Mouse (Mus musculus) frontal cortex, postnatal 25 days (tissue): ENCODE measurements at regions not wholly inside any gene's neighbourhood (a gene's known extent, or its start where the extent isn't known, plus 50 kb on each side); places are given as distances from the start of the nearest gene placed in this dataset.

Source experiments
- DNase-seq, 2 experiments: peaks; one replicate each; pipeline ENCODE4 v3.0.0; 2022; ENCODE audit warnings: low spot score in 2 of 2

DNA sequence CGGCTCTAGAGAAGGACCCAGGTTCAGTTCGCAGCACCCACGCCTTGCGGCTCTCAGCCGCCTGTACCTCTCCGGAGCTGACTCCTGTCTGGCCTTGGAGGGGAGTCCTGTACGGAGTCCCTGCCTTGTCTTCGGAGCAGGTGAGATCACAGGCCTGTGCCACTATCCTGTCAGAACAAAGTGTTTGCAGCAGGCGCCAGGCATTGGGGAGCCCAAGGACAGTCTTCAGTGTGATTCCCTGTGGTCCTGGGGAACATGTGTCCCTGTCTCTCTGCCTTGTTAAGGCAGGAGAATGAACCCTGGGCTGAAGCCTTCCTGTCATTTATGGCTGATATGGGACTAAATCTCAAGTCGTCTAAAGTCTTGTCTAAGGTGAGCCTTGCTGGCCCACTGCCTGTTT, 176.5 kb downstream of the Vrk1 start:
- DNase-seq, result no peak

DNA sequence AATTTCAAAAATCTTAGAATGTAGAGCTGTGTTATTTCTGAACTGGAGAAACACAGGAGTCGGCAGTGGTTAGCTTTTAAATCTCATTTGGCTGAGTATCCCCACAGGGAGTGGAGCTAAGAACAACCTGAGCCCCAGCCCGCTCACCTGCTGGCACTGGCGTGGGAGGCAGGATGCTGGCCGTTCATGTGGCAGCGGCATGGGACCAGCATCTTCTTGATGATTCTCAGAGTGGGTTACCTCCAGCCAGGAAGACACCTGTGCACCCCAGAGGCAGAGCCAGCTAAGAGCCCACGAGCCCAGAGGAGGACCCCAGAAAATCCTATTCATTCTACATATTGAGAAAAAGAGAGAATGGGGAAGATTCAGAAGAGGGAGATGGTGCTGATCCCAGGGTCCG, 181.7 kb downstream of the Vrk1 start:
- DNase-seq, result no peak

DNA sequence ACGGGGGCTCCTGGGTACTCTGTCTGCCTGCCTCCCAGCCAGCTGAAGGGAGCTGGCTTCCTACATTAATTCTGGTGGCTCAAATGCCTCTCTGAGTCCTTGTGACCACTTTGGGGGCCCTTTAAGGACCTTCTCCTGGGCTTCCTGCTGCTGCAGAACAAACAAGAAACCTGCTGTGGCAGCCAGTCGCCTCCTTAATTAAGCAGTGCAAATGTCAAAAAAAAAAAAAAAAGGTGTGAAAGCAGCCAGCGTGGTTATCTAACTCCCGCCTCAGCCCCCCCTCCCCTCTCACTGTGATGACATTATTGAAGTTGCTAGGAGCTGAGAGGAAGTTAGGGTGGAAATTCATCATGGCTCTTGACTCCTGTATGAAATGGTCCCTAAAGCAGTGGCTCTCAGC, 189.3 kb downstream of the Vrk1 start:
- DNase-seq, result no peak

DNA sequence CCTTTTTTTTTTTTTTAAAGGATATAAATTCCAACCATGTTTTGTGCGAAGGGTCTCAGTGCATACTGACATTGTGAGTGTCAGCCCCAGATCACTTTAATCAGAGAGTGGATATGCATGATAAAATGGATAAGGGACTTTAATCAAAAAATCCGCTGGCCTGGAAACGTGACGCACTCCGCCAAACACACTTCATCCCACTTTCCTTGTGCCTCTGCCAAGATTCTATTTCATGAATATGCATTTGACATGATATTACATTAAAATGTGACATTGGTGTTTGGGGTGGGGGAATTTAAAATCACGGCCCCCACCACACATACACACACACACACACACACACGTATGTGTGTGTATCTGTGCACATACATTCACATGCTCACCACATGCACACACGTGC, 193.5 kb downstream of the Vrk1 start:
- no peak for DNase-seq

DNA sequence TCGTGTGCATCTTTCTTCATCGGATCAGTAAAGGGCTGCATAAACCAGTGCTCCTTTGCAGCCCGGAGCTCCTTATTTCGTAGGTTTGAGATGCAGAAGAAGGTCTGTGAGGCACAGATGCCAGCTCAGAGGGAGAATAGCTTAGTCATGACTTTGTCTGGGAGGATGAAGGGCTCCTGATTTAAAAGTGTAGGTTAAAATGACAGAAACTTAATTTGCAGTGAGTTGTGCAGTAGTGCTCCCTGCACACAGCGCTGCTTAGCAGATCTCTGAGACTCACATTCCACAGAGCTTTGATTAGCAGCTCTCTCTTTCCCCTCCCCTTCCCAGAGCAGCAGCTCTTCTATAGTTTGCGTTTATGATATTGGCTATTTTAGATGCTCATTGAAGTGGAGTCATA, 200.9 kb downstream of the Vrk1 start:
- no peak for DNase-seq

DNA sequence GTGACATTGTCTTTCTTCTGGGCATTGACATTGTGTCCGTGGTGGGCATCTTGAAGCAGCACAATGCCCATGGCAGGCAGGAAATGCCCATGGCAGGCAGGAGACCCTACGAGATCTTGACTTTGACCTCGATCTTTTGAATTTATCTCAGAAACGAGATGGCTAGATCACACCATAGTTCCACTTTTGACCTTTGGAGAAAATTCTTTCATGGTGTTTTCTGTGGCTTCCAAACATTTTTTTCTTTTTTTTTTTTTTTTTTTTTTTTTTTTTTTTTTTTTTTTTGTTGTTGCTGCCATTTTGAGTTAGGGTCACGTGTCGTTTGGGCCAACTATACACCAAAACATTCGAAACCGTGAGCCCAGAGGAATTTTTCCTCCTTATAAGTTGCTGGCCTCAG, 201.5 kb downstream of the Vrk1 start:
- DNase-seq, result no peak

DNA sequence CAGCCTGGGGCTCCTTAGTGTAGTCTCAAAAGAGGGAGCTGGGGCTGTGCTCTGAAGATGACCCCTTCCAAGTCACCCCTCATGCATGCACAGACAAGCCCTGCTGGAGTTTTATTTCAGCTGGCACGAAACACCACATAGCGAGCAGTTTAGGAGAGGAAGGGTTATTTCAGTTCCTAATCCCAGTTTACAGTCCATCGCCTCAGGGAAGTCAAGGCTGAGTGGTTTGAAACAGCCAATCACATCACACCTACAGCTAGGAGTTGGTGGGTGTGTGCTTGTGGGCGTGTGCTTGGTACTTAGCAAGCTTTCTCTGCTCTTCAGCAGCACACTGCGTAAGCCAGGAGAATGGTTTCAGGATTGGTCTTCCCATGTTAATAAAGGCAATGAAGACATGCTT, 202.4 kb downstream of the Vrk1 start:
- no peak for DNase-seq

DNA sequence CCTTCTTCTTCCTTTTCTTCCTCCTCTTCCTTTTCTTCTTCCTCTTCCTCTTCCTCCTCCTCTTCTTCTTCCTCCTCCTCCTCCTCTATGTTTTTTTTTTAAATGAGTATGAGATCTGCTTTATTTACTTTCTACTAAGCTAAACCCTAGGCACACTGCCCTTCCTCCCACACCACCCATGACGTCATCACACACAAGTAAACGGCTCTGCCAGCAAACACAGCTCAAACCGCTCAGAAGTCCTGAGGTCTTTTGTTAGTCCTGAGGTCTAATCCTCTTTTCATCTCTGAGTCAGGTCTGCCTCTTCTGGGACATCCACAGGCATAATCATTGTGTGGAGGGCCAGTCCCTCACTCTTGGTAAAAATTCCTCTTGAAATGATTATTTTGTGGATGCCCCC, 210.0 kb downstream of the Vrk1 start:
- no peak for DNase-seq

DNA sequence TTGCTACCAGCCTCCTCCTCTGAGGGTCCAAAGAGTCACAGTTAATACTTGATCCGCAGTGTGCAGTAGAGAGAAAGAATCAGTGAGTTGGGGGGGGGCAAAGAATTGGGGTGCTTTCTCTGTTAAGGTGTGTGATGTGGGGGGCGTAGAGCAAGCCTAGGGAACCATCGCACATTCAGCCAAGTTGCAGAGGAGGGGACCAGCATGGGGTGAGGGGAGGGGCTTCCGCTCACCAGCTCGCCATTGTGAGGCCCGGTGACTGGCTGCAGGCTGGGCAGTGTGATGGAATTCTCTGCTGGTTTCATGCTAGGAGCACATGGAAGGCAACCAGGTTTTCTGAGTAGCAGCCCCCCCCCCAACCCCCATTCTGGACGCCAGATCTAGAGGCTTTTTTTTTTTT, 216.2 kb downstream of the Vrk1 start:
- no peak for DNase-seq

DNA sequence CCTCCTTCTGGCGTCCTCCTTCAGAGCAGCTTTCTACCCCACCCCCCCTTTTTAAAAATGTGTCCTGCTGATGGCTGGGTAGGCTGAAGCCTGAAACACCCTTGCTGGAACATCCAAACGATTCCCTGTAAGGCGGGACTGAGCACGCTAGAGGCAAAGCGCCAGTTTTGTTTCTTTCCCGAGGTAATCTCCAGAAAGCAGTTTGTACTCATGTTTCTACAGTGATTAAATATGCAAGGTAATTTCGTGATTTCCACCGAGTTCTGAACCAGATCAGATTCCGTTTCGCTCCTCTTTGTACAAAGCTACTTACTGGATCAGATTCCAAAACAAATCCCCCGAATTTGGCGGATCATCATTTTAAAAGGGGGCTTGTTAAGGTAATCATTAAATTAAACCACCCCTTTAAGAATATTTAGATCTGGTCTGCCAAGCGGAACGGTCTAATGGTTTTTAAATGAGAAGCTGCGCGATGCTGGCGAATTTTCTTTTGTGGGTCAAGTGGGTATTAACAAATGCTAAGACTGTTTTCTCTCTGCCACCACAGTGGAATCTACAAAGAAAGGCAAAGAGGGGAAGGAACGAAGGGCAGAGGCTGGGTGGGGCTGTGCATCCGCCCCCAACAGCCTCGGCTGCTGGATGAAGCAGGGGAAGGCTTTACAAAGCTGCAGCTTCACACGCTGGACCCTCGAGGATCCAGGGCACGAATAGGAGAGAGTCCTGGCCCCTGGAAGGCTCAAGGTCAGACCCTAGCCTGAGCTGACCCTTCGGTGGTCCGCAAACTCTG, 216.9 kb downstream of the Vrk1 start:
- no peak for DNase-seq

DNA sequence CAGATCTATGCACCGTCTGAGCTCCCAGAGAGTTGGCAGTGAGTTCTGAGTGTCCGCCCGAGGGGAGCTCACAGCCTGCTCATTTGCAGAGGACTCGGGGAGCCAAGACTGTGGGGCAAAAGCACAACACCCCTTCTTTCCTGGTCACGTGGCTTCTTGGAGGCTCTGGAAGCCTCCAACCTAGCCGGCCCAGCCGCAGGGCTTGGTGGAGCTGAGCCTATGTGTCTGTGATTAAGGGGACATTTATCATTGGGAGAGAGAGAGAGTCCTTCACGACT, 217.5 kb downstream of the Vrk1 start:
- DNase-seq, result no peak

DNA sequence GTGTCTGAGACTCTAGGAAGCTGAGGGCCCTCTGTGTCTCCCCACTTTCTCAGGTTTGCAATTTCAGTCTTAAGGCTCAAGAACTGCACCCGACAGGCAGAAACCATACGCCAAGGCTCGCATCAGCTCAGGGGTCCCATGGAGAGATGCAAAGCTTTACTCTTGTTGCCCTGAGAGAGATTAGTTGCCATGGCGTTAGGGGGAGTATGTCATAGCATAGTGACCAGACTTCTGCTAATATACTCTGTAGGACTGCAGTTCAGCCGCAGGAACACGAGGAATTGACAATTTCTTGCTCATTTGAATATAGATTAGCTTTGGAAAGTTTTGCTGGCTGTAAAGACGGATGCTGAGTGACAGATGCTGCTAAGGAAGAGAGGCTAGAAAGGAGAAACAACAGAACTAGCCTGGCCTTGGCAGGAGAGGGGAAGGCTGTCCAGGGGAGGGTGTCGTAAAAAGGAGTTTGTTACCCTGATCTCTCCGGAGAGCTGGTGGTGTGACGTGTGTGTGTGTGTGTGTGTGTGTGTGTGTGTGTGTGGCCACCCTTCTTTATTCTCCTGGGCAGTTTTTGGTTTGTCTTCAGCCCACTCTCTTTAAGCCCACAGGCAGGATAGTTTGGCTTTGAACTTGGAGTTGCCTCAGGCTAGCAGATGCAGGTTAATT, 235.3 kb downstream of the Vrk1 start:
- no peak for DNase-seq

DNA sequence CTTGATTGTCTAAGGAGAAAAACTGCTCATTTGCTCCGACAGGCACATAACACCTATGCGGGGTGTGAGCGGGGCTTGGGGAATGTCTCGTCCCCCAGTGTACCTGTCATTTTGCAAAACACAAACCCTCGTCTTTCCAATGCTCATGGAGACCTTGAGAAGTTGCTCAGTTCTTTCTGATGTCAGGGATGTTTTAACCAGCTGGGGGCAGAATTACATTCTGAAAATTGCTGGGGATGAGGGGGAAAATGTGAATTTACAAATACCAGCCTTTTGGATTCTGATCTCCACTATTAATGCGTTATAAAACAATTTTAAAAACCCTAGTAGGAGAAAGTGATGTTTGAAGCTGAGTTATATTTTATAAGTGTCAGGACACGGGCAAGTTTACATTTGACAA, 263.6 kb downstream of the Vrk1 start:
- DNase-seq, result no peak

DNA sequence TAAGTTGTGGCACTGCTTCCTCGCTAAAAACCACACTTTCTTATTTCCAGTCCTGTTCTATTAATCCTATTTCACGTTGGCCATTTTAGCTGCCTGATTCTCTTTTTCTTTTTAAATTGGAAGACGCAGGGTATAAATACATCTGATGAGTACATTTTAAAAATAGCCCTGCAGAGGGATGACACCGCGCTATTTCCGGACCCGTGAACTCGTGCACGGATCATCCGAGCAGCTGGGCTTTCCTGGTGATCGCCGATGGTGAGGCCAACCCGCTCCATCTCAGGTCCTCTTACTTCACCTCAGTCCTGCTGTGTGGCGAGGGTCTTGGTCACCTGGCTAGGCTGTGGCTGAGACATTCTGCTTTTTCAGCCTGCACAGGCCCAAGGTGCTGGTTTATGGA, 267.9 kb downstream of the Vrk1 start:
- DNase-seq, result no peak

DNA sequence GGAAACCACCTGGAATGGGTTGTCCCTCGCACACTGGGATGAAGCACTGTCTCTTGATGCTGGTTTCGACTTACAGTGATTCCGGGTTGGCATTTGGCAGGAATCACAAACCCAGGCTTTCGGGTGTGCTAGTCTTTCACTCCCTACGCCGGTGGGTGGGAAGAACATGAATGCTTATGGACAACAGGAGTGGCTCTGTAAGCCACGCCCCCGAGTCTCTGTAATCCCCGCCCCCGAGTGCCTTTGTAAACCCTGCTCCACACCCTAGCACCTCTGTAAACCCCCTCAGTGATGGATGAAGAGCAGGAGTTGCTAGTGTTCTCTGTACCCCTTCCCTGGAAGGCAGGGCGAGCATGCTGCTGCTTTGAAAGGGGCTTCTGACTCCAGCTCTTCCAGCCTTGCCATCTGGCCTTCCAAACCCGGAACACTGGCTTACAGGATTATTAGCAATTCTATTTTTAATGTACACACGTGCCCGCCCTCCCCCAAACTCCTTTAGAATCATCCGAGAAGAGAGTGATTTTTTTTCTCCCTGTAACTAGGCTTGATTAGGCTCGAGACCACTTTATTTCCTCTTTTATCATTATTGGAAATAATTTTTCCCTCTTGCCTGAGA, 272.6 kb downstream of the Vrk1 start:
- no peak for DNase-seq

DNA sequence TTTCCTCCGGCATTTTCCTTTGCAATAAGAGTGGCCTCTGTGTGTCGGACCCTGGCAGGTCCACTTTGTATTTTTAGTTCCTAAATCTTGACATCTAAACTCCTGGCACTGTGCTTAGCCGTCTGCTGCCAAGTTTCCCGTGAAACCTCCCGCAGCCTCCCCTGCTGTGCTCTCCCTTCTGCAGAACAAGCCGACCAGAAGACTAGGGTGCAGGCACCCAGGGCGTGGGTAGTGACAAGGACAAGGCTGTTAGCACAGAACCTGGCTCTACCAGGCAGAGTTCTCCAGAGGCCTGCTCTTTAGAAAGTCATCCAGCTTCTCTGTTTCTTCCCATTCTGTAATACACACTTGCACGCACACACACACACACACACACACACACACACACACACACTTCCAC, 274.8 kb downstream of the Vrk1 start:
- no peak for DNase-seq

DNA sequence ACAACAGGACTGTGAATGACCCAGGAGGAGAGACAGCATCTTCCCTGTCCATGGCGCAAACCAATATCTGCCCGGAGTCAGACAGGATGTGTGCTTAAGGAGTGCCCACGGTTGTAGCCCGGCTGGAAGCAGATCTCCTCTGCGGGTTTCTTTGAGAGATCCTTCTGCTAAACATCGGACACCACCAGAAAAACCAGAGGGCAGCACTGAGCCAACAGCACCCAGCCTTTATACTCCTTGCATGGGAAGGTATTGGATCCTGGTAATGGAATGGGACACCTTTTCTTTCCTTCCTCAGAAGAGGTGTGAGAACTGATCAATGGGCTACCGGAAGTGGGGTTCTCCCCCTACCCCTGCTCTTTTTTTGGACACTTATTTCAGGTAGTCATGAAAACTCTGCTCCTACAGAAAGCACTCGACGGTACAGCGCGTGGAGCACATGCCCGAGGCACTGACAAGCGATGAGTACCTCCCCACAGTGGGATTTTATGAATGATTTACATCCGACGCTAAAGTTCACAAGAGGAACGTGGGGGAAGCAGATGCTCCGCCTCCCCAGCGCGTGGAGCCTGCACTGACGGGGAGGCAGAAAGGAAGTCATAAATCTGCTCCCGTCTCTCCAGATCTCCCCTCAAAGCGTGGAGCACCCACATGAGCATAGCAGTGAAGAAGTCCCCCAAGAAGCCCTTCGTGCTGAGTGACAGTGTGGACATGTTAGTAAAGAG, 278.9 kb downstream of the Vrk1 start:
- no peak for DNase-seq

DNA sequence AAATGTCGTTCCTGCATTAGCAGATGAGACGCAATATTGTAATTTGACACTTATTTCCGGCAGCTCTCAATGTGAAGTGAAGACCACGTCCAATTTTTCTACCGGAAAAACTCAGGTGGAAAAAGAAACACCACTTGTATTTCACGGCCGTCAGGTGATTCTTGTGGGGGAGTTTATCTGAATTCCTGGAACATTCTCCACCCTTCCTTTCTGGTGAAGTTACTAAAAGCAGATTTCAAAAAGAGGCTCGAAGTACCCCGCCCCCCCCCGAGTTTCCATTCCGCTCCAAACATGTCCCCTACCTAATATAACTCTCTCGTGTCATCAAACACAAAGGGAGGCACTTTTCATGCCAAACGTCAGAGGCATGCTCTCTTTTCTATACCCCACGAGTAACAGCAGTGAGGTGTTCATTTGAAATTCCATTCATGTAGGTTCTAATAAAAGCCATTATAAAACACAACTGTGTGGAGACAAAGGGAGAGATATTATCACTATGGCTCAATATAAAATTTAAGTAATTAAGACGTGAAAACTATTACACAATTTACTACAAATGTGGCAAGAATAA, 281.5 kb downstream of the Vrk1 start:
- no peak for DNase-seq

DNA sequence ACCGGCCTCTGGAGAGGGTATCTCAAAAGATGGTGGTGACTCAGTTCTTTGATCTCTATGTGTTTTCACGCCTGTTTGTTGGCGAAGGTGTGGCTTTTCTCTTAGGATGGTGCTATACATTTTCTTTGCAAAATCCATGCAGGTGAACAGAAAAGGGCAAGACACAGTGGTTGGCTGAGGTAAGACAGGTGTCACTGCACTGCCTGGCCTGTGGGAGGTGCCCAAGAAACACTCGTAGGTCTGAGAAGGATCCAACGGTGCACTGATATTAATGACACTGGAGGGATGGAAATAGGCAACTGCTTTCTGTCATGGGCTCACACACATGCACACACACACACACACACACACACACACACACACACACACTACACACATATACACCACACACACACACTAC, 283.1 kb downstream of the Vrk1 start:
- no peak for DNase-seq

DNA sequence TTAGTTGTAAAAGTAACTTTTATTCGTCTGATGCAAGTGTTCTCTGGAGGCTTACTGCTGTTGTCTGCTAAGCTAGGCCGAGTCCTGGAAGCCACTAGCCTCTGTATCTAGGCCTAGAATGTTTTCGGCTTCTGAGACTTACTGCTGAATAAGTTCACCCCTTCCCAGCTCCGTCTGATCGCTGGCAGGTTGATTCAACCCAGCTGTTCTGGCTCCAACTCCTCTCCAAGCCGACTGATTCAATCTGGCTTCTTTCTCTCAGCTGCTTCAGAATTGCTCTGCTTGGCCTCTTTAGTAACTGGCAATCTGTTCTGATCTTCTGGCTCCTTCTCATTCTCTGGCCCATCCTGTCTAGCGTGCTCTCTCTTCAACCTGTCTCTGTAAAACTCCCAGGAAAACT, 285.6 kb downstream of the Vrk1 start:
- no peak for DNase-seq

DNA sequence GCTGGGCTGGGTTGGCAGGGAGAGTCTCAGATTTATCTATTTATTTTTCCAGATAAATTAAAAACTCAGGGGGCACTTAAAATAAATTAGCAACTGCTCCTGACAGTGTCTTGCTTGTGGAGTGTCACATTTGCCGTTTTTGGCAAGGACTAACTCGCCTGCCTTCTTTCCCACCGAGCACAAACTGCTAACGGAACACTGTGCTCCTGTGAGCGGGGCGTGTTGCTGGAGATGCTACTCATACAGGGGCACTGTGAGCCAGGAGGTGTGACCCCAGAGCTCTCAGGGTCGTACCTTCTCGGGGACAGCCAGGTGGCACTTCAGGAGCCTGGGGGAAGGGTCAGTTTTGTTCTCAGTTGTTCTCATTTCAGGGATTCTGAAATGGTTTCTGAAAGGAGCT, 292.6 kb downstream of the Vrk1 start:
- DNase-seq, result peak in 1 of 2 experiments; percentile 15

DNA sequence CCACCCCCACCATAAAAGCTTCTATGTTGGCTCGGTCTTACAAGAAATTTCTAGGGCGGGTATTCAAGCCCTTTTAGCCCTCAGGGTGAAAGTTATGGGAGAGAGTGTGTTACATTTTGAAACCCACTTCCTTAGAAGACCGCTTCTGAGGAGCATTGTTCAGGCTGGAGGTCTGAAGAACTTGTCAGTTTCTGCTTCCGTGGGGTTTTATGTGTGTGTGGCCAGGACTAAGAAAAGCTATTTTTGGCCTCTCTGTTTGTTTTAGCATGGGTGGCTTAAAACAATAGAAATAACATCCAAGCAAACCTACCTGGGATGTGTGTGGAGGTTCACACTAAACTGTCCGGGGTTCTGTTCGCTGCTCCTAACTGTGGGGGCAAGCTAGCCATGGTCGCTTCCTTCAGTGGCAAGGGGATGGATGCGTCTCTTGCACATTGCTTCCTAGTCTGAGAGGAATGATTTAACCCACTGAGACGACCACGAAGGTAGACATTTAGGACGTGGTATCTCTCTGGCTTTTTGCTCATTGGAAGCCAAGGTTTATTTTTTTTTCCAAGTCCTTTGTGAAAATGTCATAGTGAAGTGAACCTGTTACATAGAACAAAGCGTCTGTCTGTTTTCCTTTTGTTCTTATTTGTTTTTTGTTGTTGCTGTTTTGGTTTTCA, 298.4 kb downstream of the Vrk1 start:
- DNase-seq, result no peak
